Mouse (Mus musculus) cerebellum, adult 2 months (tissue): Measurements from ENCODE around the gene Fcf1.

Experiments used
- CTCF ChIP-seq: fragments of 200-500 bp; IDR thresholded peaks from 2 replicates; pipeline ENCODE4 v1.5.1; 2011; ENCODE audit warnings: low read depth, mild to moderate bottlenecking, control low read depth, low read length, moderate library complexity, borderline replicate concordance; ENCODE audit not compliant: insufficient read depth
- POLR2A ChIP-seq: fragments of 200-500 bp; IDR thresholded peaks from 2 replicates; pipeline ENCODE4 v1.6.1; 2011; ENCODE audit warnings: low read length, control low read depth, borderline replicate concordance; ENCODE audit not compliant: insufficient read depth

GRCm38 (mm10) chr12:85012185-85012584, 41.5 kb downstream of the Fcf1 start:
- no peak for TF ChIP-seq CTCF
- TF ChIP-seq POLR2A, result no peak
